Mouse (Mus musculus) small intestine, adult 2 months (tissue): ENCODE results near the gene Npm3.

Experiments
- CTCF ChIP-seq: fragments of 200-500 bp; IDR thresholded peaks from 2 replicates; pipeline ENCODE4 v1.5.1; 2012; ENCODE audit warnings: low read depth, mild to moderate bottlenecking, control low read depth, inconsistent platforms, low read length, moderate library complexity, mixed read lengths; ENCODE audit not compliant: insufficient replicate concordance, insufficient read length; ENCODE audit errors: extremely low read depth
- POLR2A ChIP-seq: fragments of 200-500 bp; IDR thresholded peaks from 2 replicates; pipeline ENCODE4 v1.6.1; 2012; ENCODE audit warnings: low read depth, mild to moderate bottlenecking, control low read depth, inconsistent platforms, low read length, moderate library complexity

DNA sequence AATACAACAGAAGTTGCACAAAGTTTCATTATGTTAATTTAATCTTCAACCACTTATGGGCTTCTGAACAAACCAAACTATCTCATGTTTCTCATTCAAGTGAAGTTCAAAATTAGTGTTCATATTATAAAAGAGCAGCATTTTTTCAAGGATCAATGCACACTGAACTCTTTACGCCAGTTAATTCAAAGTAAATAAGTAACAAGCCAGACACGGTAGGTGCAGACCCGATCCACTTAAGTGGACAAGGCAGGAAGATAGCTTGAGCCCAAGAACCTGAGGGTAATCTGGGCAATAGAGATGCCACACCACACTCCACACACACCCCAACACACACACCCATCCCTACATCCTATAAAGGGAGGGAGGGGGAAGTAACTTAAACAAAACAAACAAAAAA is 4.2 kb upstream of the Npm3 start:
- TF ChIP-seq CTCF (no peak), POLR2A (no peak)
